Mouse (Mus musculus): ENCODE measurements around the gene Prrt2.
A peak's percentile ranks its signal among the peaks of the same experiment; 100 is the strongest.

Prrt2 gene

GRCm38 (mm10) chr7:127019306-127019960 lies 1.6 kb downstream of the Prrt2 start:
- DNase-seq = peak; percentile 73

DNA sequence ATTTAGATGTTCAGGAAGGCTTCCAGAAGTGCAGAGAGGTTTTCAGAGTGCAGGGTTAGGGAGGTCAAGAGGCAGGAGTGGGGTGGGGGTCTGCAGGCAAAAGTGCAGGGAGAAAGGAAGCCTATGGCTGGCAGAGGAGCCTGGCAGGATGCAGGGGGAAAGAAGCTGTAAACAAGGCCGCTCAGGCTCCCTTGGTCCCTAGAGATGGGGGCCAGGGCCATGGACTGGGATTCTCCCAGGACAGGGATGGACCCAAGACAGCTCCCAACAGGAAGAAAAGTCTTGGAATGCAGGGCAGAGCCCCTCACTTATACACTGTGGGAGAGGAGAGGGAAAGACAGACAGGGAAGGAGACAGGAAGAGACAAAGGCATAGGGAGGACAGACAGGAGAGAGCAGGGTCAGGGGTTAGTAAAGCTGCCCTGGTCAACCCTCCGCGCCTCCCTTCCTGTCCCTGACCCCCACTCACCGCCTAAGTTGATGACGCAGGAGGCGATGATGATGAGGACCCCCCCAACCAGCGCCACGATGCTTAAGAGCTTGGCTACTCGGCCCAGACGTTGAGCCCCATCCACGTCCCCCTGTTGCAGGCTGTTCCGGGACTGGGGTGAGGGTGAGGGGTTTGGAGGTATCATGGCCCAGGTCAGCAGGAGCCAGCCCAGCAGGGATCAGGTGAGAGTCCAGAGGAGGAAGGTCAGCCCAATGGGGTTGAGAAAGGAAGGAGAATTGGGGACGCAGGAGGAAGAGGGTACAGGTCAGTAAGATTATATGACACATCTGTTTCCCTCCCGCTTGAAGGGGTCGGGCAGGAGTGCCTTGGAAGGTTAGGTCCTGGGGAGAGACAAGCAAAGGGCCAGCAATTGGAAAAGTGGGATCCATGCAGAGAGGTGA lies 2.4 kb downstream of the Prrt2 start:
- DNase-seq = peak; percentile 71

GRCm38 (mm10) chr7:127017950-127018345 lies 3.1 kb downstream of the Prrt2 start:
- peak; percentile 68 for DNase-seq

DNA sequence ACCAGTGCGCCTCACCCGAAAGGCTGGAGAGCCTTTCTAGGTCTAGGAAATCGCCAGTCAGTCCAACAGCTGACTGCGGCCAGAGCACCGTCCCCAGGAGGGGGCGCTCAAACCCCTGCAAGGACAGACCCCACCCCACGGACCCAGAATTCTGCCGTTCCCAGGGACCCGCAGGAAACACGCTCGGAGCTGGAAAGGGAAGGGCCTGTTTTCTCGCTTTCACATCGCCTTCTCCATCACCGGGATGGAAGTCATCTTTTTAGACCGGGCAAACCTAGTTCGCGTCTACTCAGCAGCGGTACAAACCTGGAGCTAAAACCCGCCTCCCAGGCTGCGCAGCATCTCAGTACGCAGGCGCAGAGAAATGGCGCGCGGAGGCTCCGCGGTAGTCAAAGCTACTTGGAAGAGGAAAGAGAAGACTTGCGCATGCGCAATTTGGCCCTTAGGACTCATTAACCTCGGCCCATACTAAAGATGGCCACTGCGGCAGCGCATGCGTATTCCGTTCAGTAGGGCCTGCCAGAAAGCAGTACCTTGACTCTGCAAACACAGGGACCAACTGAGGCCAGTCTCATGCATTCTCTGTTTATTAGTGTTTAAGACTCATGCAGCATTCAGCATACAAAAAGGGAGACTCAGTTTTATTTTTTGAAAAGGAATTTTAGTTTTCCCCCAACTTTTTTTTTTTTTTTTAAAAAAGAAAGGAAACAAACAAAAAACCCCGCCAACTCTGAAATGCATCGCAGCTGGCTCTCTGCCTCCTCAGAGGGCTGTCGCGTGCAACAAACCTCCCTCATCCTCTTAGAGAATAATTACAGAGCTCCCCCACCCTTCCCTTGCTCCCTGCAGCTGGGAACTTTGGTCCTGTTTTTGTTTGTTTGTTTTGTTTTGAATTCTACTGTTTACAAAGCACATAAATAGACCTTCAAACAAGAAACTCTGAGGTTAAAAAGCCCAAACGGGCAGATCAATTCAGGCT lies 3.8 kb downstream of the Prrt2 start, which contains the start of gene Pagr1a:
Gene Pagr1a, minus strand, starts transcription at position 382 of the 979 bp plus-strand sequence.
- peak; percentile 99 for DNase-seq

GRCm38 (mm10) chr7:127016486-127016938 lies 4.5 kb downstream of the Prrt2 start:
- no peak for DNase-seq

DNA sequence TGATC lies 4.7 kb downstream of the Prrt2 start, which contains the start of gene Pagr1b:
Gene Pagr1b, minus strand, starts transcription at position 4 of the 5 bp plus-strand sequence.
- no peak for DNase-seq

DNA sequence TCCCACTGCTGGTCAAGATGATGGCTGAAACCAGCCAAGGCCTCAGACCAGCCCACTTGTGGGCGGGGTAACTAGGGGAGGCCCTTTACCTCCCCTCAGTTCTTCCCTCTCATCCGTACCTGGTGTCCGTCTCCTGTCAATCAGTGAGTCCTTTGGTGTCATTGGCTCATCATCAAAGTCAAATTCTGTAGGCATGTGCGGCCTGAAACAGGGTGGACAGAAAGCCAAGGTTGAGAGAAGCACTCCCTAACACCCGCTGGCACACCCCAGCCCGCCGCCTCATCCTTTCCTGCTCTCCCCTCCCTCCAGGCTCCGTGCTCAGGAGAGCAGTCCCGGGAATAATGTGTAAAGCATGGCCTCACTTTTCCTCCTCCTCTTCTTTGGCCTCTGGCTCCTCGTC lies 4.9 kb downstream of the Prrt2 start:
- DNase-seq = peak; percentile 87

GRCm38 (mm10) chr7:127014993-127015392 lies 6.0 kb downstream of the Prrt2 start:
- DNase-seq = no peak

DNA sequence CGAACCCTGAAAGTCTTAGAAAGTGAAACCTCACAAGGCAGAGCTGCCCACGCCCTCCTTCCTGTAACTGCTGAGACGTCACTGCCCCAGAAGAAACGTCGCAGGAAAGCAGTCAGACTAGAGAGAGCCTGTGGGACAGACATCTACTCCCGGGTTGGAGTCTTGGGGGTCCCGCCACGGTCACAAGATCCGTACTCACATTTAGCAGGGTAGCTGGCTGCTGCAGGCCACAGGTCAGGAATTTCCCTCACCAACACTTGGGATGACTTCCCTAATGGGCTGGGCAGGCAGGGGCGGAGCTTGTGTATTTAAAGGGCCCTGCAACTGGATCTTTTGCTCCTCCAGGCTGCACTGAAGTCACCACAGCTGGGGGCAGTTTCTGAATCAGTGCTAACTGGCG lies 6.7 kb downstream of the Prrt2 start, which contains the start of gene Mvp:
Gene Mvp, minus strand, starts transcription at position 302 of the 400 bp plus-strand sequence.
- peak; percentile 79 for DNase-seq

DNA sequence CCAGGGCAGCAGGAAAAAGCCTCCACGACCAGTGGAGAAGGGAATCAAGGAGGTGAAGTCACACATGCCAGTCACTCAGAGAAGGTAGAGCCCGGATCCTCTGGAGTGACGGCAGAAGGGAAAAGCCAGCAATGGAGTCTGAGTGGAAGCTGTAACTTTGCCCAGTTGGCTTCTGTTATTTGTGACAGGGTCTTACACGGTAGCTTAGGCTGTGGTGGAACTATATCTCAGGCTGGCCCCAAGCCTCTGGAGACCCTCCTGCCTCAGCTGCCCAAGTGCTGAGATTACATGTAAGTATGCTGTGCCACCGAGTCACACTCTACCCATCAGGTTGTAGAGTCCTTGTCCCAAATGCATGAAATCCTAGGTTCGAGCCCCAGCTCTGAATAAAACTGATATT lies 7.6 kb downstream of the Prrt2 start:
- DNase-seq = peak; percentile 63

DNA sequence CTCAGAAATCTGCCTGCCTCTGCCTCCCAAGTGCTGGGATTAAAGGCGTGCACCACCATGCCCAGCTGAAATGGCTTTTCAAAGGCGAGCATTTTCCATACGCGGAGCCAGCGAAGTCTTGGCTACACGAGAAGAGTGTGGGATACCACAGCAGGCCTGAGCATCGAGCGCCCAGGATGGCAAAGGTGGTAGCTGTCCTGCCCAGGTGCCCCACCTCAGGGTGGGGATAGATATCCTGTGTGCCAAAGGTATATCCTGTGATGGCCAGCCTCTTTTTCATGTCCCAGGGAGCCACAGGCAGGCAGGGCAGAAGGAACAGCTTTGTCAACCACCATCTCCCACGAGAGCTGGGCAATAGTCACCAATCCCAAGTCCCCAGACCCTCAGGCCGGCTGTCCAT lies 8.2 kb downstream of the Prrt2 start:
- DNase-seq = peak; percentile 54

- DNase-seq = peak; percentile 51
Observed at GRCm38 (mm10) chr7:127012374-127012773, 8.6 kb downstream of the Prrt2 start.

GRCm38 (mm10) chr7:127011717-127012116 lies 9.3 kb downstream of the Prrt2 start:
- peak; percentile 67 for DNase-seq

DNA sequence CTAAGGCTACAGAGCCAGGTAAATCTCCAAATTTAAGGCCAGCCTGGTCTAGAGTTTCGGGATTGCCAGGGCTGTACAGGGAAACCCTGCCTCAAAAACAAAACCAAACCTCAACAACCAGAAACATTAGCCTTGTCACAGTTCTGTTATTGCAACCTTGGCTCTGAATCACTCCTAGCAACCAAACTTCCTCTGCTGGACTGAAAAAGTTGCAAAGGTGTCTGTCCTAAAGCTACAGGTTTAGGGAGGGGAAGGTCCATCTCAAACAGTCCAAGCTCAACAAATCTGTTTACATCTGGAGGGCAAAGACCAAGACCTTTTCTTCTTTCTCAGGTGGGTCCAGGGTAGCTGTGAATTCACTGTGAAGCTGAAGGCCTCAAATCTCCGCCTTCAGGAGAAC lies 10.0 kb downstream of the Prrt2 start:
- DNase-seq = no peak

GRCm38 (mm10) chr7:127009307-127010085 lies 11.5 kb downstream of the Prrt2 start:
- peak; percentile 81 for DNase-seq

DNA sequence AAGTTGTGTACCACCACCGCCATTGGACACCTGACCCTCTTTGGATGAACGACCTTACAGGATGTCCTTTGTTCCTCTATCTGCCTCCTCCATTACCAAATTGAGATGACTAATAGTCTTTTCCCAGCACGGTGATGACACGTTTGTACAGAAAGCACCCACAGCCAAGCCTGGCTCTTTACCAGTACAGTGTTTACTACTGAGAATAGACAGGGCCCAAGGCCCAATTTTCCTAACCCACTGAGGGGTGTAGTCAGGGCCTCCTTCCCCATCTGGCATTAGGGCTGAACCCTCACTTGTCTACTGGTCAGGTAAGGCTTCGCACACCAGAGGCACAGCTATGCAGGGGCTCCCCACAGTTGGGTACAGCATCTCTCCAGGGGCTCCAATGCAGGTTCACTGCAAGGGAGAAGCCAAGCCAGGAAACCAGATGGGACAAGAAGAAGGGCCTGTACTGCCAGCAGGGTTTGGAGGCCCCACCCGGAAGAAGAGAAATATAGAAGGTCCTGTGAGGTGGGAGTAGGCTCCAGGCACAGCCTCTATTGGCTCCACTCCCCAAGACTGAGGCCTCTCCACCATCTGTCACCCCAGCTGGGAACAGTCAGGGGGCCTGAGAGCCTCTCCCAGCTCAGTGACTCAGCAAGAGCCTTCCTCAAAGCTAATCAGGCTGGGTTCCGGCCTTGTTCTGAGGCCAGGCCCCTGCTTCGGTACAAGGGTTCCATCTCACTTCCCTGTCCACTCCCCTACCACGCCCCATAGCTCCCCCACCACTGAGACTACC lies 12.6 kb downstream of the Prrt2 start:
- peak; percentile 100 for DNase-seq

DNA sequence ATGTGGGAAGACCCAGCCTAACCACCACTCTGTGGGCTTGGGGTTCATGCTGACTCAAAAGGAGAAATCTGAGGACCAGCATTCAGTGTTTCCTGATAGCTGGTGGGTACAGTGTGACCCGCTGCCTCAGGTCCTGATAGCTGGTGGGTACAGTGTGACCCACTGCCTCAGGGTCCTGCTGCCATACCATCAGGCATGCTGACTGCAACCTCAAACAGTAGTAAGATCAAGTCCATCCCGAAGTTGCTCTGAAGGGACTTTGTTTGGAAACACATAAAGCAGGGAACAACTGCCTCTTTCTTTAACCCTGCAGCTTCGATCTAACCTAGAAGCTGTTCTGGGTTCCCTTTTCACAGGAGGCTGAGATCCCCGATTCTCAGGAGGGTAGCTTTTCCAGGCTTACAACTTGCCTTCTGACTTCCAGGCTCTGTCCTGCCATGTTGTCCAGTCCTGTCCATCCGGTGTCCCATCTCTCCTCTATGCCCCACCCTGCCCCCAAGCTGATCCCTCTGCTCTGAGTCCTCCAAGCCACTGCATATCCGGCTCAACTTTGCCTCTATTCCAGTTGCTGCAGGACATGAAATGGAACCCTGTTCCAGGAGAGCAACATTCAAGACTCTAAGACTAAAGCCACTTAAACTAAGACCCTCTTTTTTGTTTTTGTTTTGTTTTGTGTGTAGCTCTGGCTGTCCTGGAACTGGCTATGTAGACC lies 13.5 kb downstream of the Prrt2 start:
- peak; percentile 63 for DNase-seq

- no peak for DNase-seq
Observed at GRCm38 (mm10) chr7:127004122-127004875, 16.7 kb downstream of the Prrt2 start.

- DNase-seq = no peak
Observed at GRCm38 (mm10) chr7:127003620-127004019, 17.4 kb downstream of the Prrt2 start.

DNA sequence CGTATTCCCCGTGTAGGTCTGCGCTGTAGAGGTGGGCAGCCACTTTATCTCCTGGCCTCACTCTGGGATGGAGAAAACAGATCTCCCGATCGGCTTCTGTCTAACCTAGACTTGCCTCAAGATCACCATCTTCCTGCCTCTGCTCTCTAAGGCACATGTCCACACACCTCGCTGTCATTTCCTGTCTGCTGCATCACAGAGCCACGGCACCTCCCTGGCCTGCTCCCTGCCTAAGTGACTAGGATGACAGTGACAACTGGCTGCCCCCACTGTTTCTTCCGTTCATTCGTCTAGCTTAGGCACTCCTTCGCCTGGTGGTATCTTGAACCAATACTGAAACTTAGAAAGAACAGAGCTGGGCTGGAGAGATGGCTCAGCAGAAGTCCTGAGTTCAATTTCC lies 21.4 kb downstream of the Prrt2 start:
- no peak for DNase-seq

Measured in cerebellum, adult 9-11 months (tissue).